Mouse (Mus musculus) embryonic facial prominence, embryonic 12.5 days (tissue): ENCODE data around the gene Prkar2b. TPM values are rescaled to one million over a fixed set of nuclear protein-coding genes. Genes with fewer than 3 reads are reported as not detected.

Experiments
- polyA plus RNA-seq: library from polyadenylated mRNA; unstranded; fragments of >200 nt; fragmentation: Nextera tagmentation; extraction: Ambion mirVana; gene quantifications from 2 replicates; pipeline ENCODE4 v1.2.1, GENCODE M21; 2016

The Prkar2b gene
- polyA plus RNA-seq, 1 experiment from 2014 or later, result 49.0 TPM

Other genes starting within 250 kb of the Prkar2b start
- 128 and 133 TPM in 2 replicates for gene Hbp1, start 110.8 kb downstream of the Prkar2b start, polyA plus RNA-seq
- gene Pik3cg, start 147.4 kb upstream of the Prkar2b start, polyA plus RNA-seq, result 1.6 and 1.8 TPM in 2 replicates